Mouse (Mus musculus) cerebellum, adult (tissue): Measurements from ENCODE around the gene Arhgap8.

ENCODE experiments used
- ATAC-seq: cut with Nextera tagmentation; 2 replicates; pipeline ENCODE4 v1.9.2; 2017; ENCODE audit warnings: mild to moderate bottlenecking, moderate library complexity, mixed read lengths; ENCODE audit not compliant: insufficient number of reproducible peaks, low FRiP score, low TSS enrichment

Arhgap8 gene

GRCm38 (mm10) chr15:84719791-84720190 lies at the start of gene Arhgap8:
Arhgap8 (plus strand) TSS chr15:84720052.
- ATAC-seq: no peak

GRCm38 (mm10) chr15:84670657-84671055 lies 49.2 kb upstream of the Arhgap8 start:
- no peak for ATAC-seq

GRCm38 (mm10) chr15:84671401-84672307 lies 48.2 kb upstream of the Arhgap8 start:
- no peak for ATAC-seq

DNA sequence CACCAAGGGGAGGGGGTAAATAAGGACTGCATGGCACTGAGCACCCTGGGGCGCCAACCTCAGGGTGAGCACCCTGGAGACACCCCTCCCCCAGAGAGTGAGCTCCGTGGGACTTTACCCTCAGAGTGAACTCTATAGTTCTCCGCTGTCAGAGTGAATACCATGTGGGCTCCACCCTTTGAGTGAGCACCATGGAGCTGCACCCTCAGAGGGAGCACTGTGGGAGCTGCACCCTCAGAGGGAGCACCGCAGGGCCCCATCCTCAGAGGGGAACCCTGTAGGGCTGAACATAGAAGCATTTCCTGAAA lies 47.6 kb upstream of the Arhgap8 start:
- ATAC-seq: no peak

DNA sequence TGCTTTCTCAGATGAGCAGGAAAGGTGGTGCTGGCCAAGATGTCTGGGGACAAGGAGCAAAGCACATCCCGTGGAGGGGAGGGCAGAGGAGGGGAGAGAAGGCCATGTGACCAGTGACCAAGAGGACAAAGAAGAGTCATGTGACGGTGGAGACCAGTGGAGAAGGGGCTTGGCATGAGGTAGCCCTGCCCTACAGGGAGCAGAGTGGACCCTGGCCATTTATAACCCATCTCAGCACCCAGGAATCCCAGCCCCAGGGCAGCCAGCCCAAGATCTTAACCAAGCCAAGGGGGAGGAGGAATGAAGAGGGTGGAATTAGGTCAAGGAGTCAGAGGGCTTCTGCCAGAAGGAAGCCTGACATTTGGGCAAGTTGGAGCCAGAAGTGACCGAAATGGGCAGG lies 47.2 kb upstream of the Arhgap8 start:
- ATAC-seq: no peak

DNA sequence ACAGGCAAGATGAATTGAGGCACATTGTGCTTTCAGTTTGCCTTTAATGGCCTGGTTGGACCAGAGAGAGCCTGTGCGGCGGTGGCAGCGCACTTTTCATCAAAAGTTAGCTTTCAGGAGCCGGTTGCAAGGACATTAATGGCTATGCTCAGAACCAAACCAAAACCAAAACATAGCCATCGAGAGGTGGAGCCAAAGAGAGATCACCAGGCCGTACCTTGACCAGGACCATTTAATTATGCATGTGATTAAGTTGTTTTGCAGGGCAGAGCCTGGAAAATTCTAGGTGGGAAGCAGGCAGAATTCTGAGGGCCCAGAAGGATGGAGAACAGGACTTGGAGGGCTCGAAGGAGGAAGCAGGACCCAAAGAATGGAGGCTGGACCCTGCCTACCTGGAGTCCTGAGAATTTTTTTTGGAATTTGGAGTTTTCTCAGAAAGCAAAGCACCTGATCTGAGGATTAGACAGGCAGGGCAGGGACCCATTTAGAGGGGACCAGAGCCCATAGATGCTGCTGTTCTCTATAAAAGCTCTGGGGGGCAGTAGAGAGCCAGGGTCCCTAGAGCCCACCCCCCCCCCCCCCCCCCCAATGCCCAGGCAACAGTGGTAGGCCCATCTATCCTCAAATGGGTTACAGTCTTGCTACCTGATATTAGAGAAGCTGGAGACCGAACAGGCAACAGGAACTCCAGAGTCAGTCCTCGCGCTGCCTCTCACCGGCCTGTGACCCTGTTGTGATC lies 45.4 kb upstream of the Arhgap8 start:
- no peak for ATAC-seq

GRCm38 (mm10) chr15:84675317-84675716 lies 44.5 kb upstream of the Arhgap8 start:
- ATAC-seq: no peak

- ATAC-seq: no peak
These were observed 41.9 kb upstream of the Arhgap8 start for GRCm38 (mm10) chr15:84677943-84678342.

DNA sequence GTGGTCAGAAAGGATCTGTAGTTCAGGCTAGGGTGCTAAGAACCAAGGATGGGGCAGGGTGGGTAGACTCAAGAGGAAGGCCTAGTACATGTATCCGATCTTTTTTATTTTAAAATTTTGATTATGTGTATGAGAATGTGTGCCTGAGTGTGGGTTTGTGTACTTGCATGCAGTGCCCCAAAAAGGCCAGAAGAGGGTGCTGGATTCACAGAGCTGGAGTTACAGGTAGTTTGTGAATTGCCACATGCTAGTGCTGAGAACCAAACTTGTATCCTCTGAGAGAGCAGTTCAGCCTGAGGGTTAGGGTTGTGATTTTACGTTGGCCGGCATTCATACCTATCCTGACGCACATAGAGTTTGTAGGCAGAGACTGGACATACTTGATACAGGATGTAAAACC lies 40.8 kb upstream of the Arhgap8 start:
- no peak for ATAC-seq

DNA sequence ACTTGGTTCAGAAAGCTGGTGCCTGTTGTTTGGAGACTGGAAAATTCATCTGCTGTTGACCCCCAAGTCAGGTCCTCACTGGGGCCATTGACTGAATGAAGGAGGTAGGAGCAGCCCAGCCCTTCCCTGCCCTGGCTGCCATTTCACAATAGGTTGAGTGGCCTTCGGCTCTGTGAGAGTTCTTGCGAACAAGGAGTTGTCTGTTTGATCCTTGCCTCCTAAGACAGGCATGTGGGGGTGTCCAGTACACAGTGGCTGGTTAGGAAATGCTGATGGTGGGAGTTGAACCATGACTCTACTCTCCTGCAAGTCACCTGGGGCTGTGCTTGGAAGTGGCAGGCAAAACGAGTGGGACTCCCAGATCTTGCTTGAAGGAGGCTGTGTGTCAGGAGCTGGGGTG lies 40.1 kb upstream of the Arhgap8 start:
- no peak for ATAC-seq

DNA sequence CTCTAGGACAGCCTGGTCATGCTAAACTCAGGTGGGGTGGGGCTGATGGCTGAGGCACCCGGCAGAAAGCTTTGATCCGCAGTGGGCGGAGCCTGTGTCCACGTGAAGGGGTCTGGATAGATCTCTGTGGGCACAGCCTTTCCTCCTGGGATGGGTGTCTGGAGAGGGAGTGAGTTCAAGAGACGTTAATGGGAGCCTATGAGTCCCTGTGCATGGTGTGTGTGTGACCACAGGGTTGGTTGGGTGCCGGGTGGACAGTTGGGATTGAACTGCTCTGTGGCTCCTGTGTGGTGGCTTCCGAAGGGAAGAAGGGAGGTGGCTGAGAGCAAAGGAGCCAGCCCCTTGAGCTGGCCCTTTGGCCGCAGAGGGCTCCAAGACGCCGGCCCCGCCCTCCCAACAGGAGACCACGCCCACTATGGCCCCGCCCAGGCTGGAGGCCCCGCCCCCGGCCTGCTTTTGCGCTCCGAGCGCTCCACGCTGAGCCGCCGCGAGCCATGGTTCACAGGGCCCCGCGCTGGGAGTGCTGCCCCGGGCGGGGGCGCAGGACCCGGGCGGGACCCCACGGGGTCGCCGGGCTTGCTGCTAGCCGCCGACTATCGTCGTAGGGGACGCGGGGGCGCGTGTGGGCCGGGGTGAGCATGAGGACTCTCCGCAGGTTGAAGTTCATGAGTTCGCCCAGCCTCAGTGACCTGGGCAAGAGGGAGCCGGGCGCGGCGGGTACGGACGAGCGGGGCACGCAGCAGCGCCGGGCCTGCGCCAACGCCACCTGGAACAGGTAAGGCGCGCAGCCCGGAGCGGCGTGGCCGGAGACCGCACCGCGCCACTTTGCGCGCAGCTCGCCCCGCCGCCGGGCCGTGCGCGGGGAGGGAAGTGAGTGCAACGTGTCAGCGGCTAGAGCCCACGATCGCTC lies 39.1 kb upstream of the Arhgap8 start:
- no peak for ATAC-seq

DNA sequence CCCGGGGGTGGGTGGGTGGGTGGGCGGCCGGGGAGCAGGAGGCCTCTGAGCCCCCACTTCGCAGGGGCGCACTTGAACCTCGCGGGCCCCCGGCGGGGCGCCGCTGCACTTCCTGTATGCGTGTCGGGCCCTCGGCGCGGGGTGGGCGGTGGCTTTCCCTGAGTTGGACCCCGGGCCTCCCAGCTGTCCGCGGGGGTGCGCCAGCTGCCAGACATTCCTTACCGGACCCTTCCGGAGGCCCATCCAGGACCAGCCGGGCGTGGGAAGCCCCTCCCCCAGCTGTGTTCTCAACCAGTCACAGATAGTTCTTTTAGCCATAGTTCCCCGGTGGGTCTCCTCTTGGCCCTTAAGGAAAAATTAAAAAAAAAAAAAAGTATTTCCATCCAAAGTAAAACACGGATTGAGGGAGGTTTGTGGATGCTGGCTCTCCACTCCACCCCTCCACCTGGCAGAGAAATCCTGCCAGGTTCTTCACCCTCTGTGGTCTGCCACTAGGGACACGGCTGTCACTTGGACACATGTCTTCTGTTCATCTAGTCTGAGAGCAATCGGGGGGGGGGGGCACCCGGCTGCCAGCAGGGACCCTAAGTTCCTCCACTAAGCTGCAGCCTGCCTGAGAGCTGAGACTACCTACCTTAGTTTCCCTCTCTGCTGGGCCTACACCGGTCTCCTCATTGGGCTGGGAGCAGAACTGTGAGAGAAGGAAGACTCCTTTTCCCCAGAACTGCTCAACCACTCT lies 38.2 kb upstream of the Arhgap8 start:
- no peak for ATAC-seq

DNA sequence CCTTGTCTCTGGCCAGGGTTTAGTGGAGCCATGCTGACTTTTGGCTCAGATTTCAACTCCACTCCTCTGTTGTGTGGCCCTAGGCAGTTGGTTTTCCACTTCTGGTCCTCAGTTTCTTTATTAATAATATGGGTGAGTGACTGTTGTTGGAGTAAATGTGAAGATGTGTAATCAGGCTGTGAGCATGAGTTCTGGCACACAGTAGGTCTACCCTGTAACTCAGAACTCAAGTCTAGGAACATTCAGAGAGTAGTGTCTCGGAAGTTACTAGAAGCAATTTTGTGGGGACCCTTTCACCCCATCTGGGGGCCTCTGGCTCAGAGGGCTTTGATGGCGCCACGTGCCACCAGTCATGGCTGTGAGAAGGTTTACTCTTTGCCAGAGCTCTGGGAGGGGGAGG lies 37.6 kb upstream of the Arhgap8 start:
- no peak for ATAC-seq

- ATAC-seq: no peak
These were observed 37.0 kb upstream of the Arhgap8 start for GRCm38 (mm10) chr15:84682821-84683220.

GRCm38 (mm10) chr15:84684520-84684919 lies 35.3 kb upstream of the Arhgap8 start:
- no peak for ATAC-seq

- no peak for ATAC-seq
These were observed 34.4 kb upstream of the Arhgap8 start for GRCm38 (mm10) chr15:84685417-84685816.

- ATAC-seq: no peak
These were observed 31.9 kb upstream of the Arhgap8 start for GRCm38 (mm10) chr15:84687904-84688303.

- ATAC-seq: no peak
These were observed 30.5 kb upstream of the Arhgap8 start for GRCm38 (mm10) chr15:84689356-84689755.

DNA sequence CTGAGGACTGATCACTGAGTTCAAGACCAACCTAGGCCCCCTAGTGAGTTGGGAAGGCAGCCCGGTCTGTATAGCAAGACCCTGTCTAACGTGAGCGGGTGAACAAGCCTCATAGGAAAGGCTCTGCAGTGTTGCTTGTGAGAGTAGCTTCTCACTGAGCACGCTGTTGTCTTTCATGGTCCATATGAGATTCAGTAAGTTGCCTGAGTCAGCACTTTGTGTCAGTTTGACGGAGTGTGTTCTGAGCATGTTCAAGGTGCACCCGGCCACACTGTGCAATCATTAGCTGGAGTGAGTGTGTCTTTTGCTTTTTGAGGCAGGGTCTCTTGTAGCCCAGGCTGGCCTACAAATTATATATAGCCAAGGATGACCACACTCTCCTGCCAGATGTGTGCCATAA lies 28.3 kb upstream of the Arhgap8 start:
- ATAC-seq: no peak

DNA sequence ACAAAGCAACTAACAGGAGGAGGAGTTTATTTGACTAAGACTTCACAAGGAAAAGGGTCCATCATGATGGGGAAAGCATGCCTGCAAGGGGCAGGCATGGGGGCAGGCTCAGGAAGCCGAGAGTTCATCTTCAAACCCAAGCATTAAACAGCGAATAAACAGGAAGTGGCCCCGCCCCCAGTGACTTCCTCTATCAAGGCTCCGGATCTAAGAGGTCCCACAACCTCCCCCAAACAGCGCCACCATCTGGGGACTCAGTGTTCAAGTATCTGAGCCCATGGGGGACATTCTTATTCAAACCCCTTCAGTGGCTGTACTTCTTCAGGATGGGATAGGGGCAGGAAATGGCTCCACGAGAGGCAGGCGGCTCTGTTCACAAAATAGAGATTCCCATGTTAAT lies 27.2 kb upstream of the Arhgap8 start:
- no peak for ATAC-seq
